Mouse (Mus musculus) adrenal gland, adult (tissue): Measurements from ENCODE around the gene Lars2.
A peak's percentile ranks its signal among the peaks of the same experiment; 100 is the strongest.

Source experiments
- DNase-seq, 2 experiments: peaks; one replicate each; pipeline ENCODE4 v3.0.0; 2022 to 2023; ENCODE audit warnings: low spot score in 1 of 2; ENCODE audit not compliant: inconsistent age in 2 of 2

Gene Lars2

DNA sequence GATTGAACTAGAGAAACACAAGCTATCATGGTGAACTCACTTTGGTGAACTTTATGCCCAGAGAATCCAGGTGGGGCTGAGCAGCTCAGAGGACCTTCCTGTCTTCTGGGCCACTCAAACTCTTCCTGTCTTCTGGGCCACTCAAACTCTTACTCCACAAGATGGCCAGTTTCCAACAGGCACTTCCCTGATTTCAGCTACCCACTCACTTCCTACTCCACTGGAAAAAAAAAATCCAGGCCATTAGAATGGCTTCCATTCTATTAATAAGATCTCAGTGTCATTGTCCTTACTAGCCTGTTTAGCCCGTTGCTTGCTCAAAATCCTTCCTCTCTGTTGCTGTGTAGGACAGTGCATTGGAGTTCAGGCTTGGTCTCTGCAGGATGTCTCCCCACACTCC lies 108.8 kb downstream of the Lars2 start:
- peak in 1 of 2 experiments; percentile 38 for DNase-seq

DNA sequence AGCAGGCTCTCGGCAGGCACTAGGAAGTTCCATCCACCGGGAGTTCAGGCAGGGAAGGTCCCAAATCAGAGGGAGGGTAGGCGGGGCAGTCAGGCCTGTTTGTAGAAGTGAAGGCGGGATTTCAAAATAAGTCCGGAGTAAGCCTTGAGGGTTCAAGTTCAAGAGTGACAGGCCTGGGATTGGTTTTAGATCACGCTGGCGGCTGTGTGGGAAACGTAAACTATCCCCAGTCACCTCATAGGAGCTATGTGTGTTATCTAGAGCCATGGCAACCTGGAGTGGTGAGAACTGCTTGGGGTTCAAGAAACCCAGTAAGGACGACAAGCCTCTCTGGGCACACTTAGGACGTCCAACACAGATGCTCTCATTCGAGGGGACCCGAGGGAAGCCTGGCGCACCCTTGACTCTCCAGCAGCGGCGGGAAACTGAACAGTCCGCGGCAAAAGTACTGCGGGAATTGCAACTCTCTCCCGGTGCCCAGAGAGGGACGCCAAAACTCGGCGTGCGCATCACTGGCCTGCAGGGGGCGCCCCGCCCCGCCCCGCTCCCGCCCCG lies 111.4 kb downstream of the Lars2 start:
- peak; percentile 70 to 84 for DNase-seq

DNA sequence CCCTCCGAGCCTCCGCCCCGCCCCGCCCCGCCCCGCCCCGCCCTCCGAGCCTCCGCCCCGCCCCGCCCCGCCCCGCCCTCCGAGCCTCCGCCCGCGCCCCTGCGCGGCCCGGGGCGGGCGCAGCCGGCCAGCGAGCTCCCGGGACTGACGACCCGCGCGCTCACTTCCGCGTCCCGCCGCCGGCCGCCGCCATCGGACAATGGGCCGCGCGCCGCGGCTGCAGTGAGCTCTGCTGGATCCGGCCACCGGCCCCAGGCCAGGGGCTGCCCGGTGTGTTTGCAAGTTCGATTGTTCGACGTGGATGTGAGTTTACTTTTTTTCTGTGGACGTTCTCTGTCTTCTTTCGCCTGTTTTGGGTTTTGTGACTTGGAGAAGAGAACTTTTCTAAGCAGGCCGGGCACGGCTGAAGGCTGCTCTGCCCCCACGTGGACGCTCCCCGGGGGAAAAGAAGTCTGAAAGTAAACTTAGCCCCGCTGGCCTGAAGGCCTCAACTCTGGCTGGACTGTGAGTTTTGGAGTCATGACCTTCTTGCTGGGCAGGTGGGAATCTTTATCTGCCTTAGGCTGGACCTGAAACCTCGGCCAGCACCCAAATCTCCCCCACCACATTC lies 112.0 kb downstream of the Lars2 start, which contains the start of gene Limd1:
TSS of gene Limd1 (plus strand) at position 121 of the 610 bp plus-strand sequence.
- DNase-seq, result peak; percentile 86 to 93

DNA sequence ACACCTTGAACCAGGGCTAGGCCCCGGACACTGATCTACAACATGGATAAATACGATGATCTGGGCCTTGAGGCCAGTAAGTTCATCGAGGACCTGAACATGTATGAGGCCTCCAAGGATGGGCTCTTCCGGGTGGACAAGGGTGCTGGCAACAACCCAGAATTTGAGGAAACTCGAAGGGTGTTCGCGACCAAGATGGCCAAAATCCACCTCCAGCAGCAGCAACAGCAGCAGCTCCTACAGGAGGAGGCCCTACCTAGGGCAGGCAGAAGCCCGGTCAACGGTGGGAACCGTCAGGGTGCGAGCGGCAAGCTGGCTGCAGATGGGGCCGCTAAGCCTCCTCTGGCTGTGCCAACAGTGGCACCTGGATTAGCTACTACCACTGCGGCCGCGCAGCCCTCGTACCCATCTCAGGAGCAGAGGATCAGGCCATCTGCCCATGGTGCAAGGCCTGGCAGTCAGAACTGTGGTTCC lies 112.5 kb downstream of the Lars2 start:
- peak in 1 of 2 experiments; percentile 43 for DNase-seq

DNA sequence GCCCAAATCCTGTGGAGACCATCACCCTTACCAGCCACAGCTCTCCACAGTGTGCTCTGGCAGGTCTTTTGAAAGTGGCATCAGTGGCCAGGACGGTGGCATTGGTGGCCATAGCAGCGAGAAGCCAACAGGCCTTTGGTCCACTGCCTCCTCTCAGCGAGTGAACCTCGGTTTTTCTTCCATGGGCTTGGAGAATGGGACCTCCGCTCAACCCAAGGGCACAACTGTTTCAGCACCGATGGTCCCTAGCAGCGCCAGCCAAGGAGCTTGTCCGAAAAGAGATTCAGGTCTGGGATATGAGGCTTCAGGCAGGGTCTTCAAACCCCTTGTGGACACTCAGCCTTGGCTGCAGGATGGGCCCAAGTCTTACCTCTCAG lies 113.1 kb downstream of the Lars2 start:
- peak in 1 of 2 experiments; percentile 46 for DNase-seq

DNA sequence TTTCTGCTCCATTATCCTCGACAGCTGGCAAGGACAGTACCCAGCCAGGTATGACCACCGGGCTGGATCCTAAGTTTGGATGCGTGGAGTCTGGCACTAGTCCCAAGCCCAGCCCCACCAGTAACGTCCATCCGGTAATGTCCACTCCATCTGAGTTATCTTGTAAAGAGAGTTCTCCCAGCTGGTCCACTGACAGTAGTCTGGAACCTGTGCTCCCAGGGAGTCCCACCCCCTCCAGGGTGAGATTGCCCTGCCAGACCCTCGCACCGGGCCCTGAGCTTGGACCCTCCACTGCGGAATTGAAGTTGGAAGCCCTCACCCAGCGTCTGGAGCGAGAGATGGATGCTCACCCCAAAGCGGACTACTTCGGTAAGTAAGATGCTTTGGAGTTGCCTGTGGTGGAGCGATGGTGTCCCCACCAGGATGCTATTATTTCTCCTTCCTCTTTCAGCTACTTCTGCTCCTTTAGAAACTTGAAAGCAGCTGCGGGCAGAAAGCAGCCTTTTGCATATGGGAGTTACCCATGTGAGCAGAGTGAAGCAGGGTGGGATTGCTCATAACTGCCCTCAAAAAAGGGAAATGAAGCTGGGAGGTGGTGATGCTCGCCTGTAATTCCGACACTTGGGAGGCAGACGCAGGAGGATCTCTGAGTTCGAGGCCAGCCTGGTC lies 113.7 kb downstream of the Lars2 start:
- peak in 1 of 2 experiments; percentile 51 for DNase-seq

DNA sequence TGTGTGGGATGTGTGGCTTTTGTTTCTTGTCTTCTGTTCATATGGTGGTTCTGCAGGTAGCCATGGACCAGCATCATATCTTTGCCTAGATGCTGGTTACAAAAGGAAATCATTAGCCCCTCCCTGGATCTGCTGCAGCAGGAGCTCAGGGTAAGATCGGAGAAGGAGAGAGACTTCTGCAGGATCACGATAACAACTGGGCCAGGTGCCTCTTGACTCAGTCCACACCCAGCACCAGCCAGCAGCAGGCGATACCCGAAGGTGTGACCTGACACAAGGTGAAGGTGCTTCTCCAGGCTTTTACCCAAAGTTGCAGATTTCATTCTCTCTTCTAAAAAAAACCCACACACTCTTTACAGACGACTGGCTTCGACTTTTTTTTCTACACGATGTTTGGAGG lies 114.4 kb downstream of the Lars2 start:
- no peak for DNase-seq

DNA sequence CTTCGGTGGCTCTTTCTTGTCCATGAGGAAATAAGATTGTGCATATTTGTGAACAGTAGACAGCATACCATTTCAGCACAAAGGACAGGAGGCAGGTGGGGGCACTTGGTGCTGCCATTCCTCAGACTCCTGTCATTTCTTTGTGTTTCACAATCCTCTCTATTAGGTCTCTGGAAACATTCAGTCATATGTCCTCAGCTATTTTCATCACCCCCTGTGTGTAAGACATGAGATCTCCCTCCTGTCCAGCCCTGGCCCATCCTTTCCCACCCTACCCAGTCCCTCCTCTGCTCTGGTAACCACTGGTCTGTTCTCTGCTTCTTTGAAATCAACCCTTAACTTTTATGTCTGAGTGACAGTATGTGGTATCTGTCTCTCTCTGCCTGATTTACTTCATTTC lies 116.9 kb downstream of the Lars2 start:
- no peak for DNase-seq

DNA sequence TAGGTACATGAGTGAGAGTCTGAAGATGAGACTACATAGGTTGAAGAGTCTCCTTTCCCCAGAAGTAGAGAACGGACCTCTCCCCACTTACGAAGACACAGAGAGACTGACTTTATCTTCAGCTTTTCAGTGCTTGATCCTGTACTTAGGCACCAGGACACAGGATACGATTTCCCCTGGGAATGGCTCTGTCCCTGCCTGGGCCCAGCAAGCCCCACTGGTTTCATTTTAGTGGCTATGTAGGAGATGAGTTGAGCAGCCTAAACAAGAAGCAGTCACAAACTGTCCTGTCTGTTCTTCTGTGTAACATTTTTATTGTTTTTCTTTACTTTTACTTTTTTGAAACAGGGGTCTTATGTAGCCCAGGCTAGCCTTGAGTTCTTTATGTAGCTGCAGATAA lies 118.1 kb downstream of the Lars2 start:
- no peak for DNase-seq

DNA sequence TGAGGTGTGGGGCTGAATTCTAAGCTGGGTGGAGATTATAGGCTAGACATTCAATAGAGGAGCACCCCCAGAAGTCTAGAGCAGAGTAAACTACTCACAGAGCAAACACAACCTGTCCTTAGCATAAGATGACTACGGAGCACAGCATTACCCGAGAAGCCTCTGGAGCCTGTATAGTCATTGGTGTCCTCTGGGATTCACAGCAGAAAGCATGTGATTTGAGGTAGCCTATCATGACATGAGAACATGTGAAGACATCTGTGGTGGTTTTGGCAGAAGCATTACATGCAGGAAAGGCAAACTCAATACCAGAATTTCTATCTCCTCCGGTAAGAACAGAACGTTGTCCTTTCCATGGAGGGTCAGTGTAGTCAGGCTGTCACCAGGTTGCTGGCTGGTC lies 118.8 kb downstream of the Lars2 start:
- no peak for DNase-seq

DNA sequence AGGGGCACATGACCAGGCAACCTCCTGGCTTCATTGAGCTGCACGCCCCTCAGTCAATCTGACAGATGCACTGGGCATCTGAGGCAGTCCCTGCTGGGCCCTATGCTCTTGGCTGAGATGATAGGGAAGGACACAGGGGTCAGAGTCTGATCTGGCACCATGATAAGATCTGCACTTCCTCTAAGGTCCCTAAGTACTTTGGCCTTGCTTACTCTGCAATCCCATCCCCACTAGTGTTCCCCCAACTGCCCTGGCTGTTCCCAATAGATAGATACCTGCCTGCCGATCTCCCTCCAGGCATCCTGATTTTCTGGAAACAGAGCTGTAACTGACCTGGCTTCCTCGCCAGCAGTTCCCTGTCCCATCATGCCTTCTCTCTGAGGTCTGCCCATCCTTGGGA lies 119.9 kb downstream of the Lars2 start:
- DNase-seq, result no peak

DNA sequence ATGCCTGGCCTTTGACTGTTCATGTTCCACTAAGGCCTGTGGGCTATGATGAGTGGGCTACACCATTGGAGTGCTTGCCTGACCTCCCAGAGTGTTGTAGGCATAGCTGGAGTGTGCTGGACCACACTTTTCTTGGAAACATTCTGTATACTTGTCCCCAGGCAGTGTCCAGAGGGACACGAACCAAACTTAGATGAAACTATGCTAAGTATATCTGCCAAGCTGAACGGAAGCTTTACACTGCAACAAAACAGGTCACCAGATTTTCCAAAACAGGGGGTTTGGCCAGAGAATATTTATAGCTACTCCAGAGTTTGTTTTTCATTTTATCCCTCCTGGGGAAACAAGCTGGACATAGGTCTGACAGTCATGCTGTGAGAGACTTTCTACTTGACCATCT lies 122.3 kb downstream of the Lars2 start:
- DNase-seq, result no peak

DNA sequence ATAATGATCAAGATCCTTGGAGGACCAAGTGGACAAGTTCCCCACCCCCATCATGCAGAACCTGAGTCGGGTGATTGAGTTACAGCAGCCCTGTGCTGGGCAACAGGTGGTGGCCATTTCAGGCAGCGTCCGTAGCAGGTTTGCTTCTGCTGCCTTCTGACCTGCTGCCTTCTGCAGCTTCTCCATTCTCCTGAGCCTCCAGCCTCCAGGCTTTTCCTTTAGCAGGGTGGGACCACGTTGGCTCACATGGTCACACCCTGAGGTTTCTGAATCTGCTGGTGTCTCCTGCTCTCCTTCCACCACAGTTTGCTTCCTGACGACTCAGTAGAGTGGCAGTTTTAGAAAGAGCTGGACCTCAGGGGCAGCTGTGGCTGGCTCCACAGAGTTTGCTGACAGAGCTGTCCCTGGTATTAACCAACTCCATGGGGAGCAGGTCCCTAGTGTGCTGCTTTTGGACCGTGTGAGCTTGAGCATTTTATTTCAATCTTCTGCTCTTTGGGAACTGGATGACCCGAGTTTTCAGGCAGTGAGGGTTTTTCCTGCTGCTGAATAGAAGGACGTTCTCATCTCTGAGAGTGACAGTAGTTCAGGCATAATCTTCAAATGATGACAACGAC lies 123.1 kb downstream of the Lars2 start:
- no peak for DNase-seq

DNA sequence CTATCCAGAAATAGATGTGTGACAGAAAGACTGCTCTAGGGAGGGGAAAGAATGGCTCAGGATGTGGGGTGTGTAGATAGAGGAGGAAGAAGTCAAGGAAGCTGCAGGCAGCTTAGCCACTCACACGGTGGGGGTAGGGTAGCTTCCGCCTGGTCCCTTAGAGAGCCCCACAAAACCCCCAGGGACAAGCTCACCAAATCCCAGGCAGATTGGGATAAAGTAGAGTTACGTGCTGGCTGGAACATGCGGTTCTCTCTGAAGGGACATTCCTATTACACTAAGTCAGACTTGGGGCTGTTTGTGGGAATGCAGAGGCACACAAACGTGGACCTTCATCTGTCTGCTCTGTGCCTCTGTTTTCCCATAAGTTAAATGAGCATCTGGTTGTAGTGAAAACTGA lies 124.2 kb downstream of the Lars2 start:
- no peak for DNase-seq

DNA sequence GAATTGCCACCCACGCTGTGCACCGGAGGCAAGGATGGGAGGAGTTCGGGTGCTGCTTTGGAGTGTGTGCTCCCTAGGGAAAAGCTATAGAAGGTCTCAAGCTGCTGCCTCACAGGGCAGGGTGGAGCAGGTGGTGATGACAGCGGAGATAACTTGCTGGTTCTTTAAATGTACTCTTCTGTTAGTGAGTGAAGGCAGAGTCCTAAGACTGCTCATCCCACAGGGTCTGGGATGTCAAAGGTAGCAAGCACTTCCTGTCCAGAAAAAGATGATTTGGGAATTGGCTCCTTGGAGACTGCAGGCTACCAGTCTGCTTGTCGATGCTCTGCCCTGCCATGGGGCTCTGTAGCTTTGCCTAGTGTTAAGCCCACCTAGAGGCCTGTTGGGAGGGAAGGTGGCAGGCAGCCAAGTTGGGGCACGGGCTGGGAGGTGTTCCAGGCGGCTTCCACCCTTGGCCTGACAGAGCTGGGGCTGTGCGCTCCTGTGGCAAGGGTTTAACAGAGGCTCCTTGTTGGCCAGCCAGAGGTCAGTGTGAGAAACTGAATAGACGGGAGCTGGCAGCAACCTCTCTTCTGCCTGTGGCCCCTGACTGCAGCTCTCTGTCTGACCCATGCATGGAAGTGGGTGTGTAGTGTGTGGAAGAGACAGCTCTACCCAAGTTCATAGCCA lies 125.3 kb downstream of the Lars2 start:
- DNase-seq, result peak in 1 of 2 experiments; percentile 37

DNA sequence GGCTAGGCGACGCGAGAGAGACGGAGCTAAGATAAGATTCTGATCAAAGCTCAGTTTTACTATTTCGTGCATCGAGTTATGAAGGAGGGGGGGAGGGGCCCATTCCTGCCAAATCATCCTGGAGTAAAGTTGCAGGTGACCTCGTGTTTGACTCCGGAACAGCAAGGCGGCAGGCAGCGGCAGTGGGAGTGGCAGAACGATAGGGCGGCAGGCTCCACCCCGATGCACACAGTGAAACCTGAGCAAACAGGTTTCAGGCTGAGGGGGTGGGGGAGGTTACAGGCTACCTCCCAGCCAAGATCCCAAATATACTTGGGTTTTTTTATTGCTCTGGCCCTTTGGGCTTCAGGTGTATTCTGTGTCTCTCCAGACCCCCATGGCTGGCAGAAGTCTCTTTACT lies 129.9 kb downstream of the Lars2 start:
- DNase-seq, result no peak

DNA sequence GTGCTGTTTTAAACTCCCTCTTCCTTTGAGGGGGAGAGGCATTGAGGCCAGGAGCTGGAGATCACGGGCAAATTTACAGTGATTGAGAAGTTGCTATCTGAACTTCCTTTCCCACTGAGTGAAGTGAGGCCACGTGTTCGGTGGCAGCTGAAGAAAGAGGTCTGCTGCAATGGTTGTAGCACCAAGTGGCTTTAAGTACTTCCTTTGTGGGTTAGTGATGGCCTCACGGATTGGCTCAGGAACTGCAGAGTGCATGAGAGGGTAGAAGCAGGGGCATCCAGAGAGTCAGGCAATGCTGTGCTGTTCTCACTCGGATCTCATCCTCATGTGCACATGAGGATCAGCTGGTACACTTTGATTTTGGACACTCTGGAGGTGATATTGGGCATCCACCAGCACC lies 131.2 kb downstream of the Lars2 start:
- no peak for DNase-seq

DNA sequence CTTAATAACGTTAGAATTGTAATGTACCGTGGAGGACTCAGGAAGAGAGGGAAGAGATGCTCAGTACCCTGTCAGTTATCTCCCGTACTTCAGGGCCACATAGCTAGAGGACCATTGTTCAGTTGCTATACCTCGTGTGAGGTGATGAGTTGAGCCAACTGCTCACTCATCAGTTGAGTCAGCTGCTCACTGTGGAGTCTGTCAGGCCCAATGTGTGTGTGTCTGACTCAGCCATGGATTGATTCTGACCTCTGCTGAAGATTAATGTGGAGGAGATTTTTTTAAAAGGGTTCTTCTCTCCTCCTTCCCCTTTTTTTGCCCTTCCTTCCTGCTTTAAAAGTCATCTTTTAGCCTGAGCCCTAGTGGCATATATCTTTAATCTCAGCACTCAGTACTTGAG lies 133.8 kb downstream of the Lars2 start:
- peak; percentile 34 to 65 for DNase-seq

DNA sequence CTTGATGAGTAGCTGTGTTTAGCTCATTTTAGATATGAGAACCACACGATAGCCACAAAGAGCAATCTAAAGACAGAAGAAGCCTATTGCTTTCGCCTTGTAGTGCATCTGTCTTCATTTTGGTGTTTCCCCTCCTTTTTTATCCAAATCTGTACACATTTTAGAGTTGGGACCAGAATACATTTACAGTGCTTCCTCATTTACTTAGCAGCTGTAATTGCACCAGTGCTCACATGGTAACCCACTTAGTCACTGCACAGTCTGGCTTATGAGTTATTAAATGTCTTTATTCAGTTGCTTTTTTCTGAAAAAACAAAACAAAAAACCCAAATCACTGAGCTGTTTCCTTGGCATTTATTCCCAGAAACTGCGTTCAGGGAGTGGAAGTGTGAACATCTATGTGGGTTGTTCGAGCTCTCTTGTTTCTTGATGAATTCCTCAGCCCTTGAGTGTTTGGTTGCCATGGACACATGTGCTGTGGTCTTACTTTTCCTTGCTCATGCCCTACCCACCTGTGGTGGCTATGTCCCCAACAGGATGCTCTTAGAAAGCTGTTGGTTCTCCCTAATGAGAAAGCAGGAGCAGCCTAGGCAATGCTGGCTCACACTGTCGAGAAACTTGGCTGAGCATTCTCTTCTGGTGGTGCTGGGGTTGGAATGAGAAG lies 136.6 kb downstream of the Lars2 start:
- DNase-seq, result no peak

DNA sequence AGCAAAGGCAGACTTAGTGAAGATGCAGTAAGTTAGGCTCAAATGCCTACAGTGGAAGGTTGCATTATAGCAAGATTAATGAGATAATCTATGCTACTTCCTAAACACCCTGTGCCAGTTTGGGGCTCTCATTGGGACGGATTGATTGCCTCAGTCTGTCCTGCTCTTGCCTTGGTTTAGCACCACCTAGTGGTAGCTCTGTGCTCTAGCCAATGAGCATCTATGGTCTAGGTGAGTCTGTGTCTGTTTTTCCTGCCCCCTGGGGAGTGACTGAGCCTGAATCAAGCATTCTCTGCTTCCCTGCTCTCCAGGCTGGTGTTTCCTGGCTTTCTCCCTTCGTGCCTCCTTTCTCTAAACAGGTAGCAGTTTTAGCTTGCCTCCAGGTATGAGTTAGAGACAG lies 137.6 kb downstream of the Lars2 start:
- DNase-seq, result peak; percentile 61 to 85

DNA sequence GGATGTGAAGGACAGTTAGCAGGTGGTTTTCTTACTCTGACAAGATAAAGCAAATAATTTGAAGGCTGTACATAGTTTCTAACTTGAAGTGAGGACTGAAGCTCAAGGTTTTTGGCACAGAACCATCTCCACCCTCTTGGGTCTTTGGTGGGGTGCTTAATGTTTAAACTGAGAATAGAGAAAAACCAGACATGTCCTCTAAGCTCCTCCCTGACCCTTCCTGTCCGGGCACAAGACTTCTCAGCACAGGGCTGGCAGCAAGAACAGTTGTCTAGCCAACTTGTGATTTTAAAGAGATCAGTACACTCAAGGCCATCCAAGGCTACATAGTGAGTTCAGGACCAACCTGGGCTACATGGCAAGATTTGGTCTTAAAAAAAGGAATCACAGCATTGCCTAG lies 138.9 kb downstream of the Lars2 start:
- no peak for DNase-seq
